Mouse (Mus musculus) intestine, embryonic 14.5 days (tissue): ENCODE results near the gene Mgst3. TPM values are rescaled to one million over a fixed set of nuclear protein-coding genes. Genes with fewer than 3 reads are reported as not detected.

Experiments
- ATAC-seq: fragments of 200-750 bp; cut with Nextera tagmentation; replicated peaks from 2 replicates; pipeline ENCODE4 v1.8.0; 2017; ENCODE audit warnings: low read depth, moderate number of reproducible peaks, moderate TSS enrichment, moderate library complexity; ENCODE audit not compliant: low FRiP score, low TSS enrichment
- DNase-seq: peaks from one replicate; pipeline ENCODE4 v3.0.0-alpha.2; 2018; ENCODE audit warnings: low spot score
- H3K27ac ChIP-seq: fragments of 300-500 bp; sonication (generic); 2 replicates; pipeline ENCODE4 v1.5.1; 2014; ENCODE audit warnings: low read depth, mild to moderate bottlenecking, control low read depth
- H3K27me3 ChIP-seq: fragments of 300-500 bp; sonication (generic); replicated peaks from 2 replicates; pipeline ENCODE4 v1.6.1; 2014; ENCODE audit warnings: low read length, control low read depth; ENCODE audit not compliant: control insufficient read depth, insufficient read depth
- H3K36me3 ChIP-seq: fragments of 300-500 bp; sonication (generic); 2 replicates; pipeline ENCODE4 v1.6.1; 2014; ENCODE audit warnings: low read length, control low read depth; ENCODE audit not compliant: control insufficient read depth, insufficient read depth
- H3K4me1 ChIP-seq: fragments of 300-500 bp; sonication (generic); replicated peaks from 2 replicates; pipeline ENCODE4 v1.6.1; 2014; ENCODE audit warnings: low read length, control low read depth, mixed read lengths; ENCODE audit not compliant: control insufficient read depth, insufficient read depth
- H3K4me2 ChIP-seq: fragments of 300-500 bp; sonication (generic); 2 replicates; pipeline ENCODE4 v1.6.1; 2014; ENCODE audit warnings: low read length
- H3K4me3 ChIP-seq: fragments of 300-500 bp; sonication (generic); 2 replicates; pipeline ENCODE4 v1.5.1; 2014; ENCODE audit warnings: low read depth, low read length, control low read depth, mixed read lengths
- H3K9ac ChIP-seq: fragments of 300-500 bp; sonication (generic); 2 replicates; pipeline ENCODE4 v1.6.1; 2014; ENCODE audit warnings: mild to moderate bottlenecking, low read length
- H3K9me3 ChIP-seq: fragments of 300-500 bp; sonication (generic); 2 replicates; pipeline ENCODE4 v1.6.1; 2016; ENCODE audit warnings: low read length, control low read depth; ENCODE audit not compliant: control insufficient read depth
- WGBS: fragments of 180-500 bp; shearing (Covaris S2); extraction: QIAGEN DNeasy Blood & Tissue Kit; methylation state at CpG from one replicate; pipeline ENCODE4 v1.1.7; 2014; 5-methylcytosine and 5-hydroxymethylcytosine counted together
- microRNA-seq: library from miRNA; unstranded; fragments of <30 nt; microRNA quantifications from one replicate; pipeline ENCODE4, GENCODE M21; 2016
- polyA plus RNA-seq: library from polyadenylated mRNA; unstranded; fragments of >200 nt; fragmentation: Nextera tagmentation; extraction: Ambion mirVana; gene quantifications from 2 replicates; pipeline ENCODE4 v1.2.1, GENCODE M21; 2014

Gene Mgst3
- polyA plus RNA-seq, 1 experiment from 2014 or later: 217 TPM

GRCm38 (mm10) chr1:167328776-167329175, 64.9 kb downstream of the Mgst3 start:
- H3K4me2 ChIP-seq: no peak overlapping the region
- H3K27me3 ChIP-seq: no peaks in the 10 kb centered on the region
- DNase-seq (no peak), ATAC-seq (no peak)
- WGBS: 91% methylated on average over 6 of the region's 6 CpGs
- H3K36me3 ChIP-seq: peaks cover 64% of the 10 kb centered on the region
- no peaks in the 10 kb centered on the region for H3K9me3 ChIP-seq
- H3K4me1 ChIP-seq: no peaks in the 10 kb centered on the region
- H3K27ac ChIP-seq: no peak overlapping the region
- no peak overlapping the region for H3K4me3 ChIP-seq
- no peak overlapping the region for H3K9ac ChIP-seq

Small RNA genes within 50 kb of the gene (microRNA-seq; reads per million reads assigned to microRNA genes)
- 0.25 reads per million for gene Gm25911

Other genes starting within 250 kb of the Mgst3 start
- gene Uck2, start 108.5 kb downstream of the Mgst3 start, polyA plus RNA-seq: 47.3 and 53.0 TPM in 2 replicates
- 94.9 and 99.4 TPM in 2 replicates for gene Tmco1, start 85.5 kb downstream of the Mgst3 start, polyA plus RNA-seq
- gene Aldh9a1, start 43.9 kb downstream of the Mgst3 start, polyA plus RNA-seq: 77.8 and 83.3 TPM in 2 replicates
- gene Lrrc52, start 72.9 kb upstream of the Mgst3 start, polyA plus RNA-seq: not detected in 2 replicates
- gene Rxrg, start 204.5 kb upstream of the Mgst3 start, polyA plus RNA-seq: 1.4 and 1.5 TPM in 2 replicates